Mouse (Mus musculus): ENCODE results near the gene Pnmt. TPM values are rescaled to one million over a fixed set of nuclear protein-coding genes. Genes with fewer than 3 reads are reported as not detected.

The Pnmt gene
- polyA plus RNA-seq, 1 experiment, result not detected

DNA sequence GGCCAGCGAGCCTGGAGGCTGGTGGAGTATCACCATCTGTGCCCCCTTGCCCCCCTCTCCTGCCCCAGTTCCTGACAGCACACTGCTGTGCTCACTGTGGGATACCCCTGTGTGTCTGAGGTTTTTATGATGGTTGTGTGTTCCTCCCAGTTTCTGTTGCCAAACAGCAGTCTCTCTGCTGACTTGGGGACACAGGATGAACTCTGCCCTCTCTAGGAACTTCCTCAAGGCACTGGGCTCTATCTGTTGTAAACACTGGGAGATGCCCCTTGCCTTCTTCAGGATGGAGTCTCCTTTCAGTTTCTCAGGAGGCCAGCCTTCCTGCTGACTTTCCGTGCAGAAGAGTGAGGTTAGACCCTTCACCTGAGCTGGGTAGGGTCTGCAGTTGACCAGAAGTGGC lies 27.9 kb downstream of the Pnmt start:
- TF ChIP-seq CTCF (conservative IDR thresholded peaks at IDR 0.05; ENCODE audit: insufficient read depth, insufficient read length, low read depth, low read length), result no peak
- TF ChIP-seq POLR2A (IDR thresholded peaks at IDR 0.05; ENCODE audit: low read depth, low read length), result no peak
- Histone ChIP-seq H3K4me1 (ENCODE audit: control insufficient read depth, insufficient read depth, low read length) (peaks cover 46% of the 10 kb centered on the region), H3K4me3 (ENCODE audit: insufficient read depth, low read depth, low read length) (peak overlapping the region; percentile 89; the same call in 1 of the 2 replicates), H3K27me3 (replicated peaks; ENCODE audit: control insufficient read depth, insufficient read depth, low read length) (no peaks in the 10 kb centered on the region), H3K36me3 (ENCODE audit: control insufficient read depth, insufficient read depth, low read length) (no peaks in the 10 kb centered on the region), H3K27ac (ENCODE audit: insufficient read depth, low read depth, low read length) (no peak overlapping the region)
- DNase-seq, result peak; percentile 63
- WGBS, result 27% methylated on average over 2 of the region's 2 CpGs

DNA sequence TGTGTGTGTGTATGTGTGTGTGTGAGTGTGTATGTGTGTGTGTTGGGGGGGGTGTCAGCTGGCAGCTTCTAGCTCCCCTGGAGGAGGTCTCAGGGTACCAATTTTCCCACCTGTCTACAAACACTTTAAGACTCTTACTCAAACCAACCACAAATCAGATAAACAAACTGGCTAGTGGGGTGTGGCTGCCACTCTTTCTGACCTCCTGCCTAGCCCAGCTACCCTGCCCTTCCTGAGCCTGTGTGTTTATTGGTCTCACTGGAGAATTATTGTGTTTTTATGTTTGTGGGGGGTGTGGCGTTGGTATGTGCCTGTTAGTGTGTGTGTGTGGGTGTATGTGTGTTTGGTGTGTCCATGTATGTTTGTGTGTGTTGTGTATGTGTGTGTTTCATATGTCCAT lies 30.8 kb downstream of the Pnmt start:
- Histone ChIP-seq H3K4me3 (ENCODE audit: insufficient read depth, low read depth, low read length) (no peak overlapping the region), H3K27ac (ENCODE audit: insufficient read depth, low read depth, low read length) (no peak overlapping the region), H3K4me1 (ENCODE audit: control insufficient read depth, insufficient read depth, low read length) (peaks cover 44% of the 10 kb centered on the region), H3K36me3 (ENCODE audit: control insufficient read depth, insufficient read depth, low read length) (peaks cover 2% of the 10 kb centered on the region; the same call in 1 of the 2 replicates), H3K27me3 (replicated peaks; ENCODE audit: control insufficient read depth, insufficient read depth, low read length) (no peaks in the 10 kb centered on the region)
- no peak for DNase-seq
- WGBS, result 74% methylated on average over 1 of the region's 1 CpGs
- TF ChIP-seq CTCF (conservative IDR thresholded peaks at IDR 0.05; ENCODE audit: insufficient read depth, insufficient read length, low read depth, low read length) (no peak), POLR2A (IDR thresholded peaks at IDR 0.05; ENCODE audit: low read depth, low read length) (no peak)

DNA sequence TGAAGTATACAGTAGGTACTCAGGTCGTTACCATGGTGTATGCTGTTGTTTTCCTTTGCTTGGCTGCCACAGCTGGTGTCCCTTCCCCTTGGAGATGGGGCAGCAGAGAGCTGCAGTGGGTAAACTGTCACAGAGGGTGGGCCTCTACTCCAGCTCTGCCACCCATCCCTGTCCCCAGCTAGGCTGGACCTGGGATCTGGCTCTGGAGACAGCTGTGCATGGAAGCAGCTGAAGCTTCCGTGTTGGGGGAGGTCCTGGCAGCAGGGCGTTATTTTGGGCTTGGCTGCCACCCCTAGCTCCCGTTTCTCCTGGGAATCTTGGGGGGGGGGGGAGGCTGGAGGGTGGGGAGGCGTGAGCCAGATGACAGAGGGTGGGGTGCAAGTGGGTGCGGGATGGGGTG lies 32.0 kb downstream of the Pnmt start:
- Histone ChIP-seq H3K4me1 (ENCODE audit: control insufficient read depth, insufficient read depth, low read length) (peaks cover 44% of the 10 kb centered on the region), H3K36me3 (ENCODE audit: control insufficient read depth, insufficient read depth, low read length) (peaks cover 2% of the 10 kb centered on the region; the same call in 1 of the 2 replicates), H3K4me3 (ENCODE audit: insufficient read depth, low read depth, low read length) (no peak overlapping the region), H3K27me3 (replicated peaks; ENCODE audit: control insufficient read depth, insufficient read depth, low read length) (no peaks in the 10 kb centered on the region), H3K27ac (ENCODE audit: insufficient read depth, low read depth, low read length) (peak overlapping the region; percentile 32; the same call in 1 of the 2 replicates)
- no peak for TF ChIP-seq POLR2A (IDR thresholded peaks at IDR 0.05; ENCODE audit: low read depth, low read length)
- no peak for TF ChIP-seq CTCF (conservative IDR thresholded peaks at IDR 0.05; ENCODE audit: insufficient read depth, insufficient read length, low read depth, low read length)
- WGBS, result 40% methylated on average over 4 of the region's 6 CpGs
- DNase-seq, result no peak

DNA sequence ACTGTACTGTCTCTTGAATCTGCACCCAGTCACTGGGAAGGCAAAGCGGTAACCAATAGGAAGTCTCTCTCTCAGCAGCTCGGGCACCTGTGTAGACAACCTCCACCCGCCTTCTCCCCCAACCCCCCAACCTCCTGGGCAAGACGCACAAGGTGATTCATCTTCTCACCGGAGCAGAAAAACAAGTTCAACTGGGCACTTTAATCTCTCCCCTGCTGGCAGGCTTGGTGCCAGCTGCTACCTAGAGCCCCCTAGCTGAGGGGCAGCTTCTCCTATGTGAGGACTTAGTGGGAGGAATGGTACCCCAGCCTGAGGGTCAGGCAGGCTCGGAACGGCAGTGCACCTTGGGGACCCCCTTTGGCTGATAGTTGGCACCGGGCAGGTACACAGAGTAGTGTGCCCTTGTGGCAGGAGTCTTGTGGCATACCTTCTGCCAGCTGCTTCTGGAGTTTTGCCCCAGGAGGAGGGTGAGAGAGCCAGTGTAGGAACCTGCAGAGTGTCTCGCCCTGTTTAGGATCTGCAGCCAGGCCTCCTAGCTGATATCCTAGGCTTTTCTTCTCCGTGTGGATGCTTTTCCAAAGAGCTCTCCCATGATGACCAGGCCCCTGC lies 32.8 kb downstream of the Pnmt start:
- 35% methylated on average over 10 of the region's 10 CpGs for WGBS
- peaks cover 2% of the 10 kb centered on the region; the same call in 1 of the 2 replicates for H3K36me3 ChIP-seq (ENCODE audit: control insufficient read depth, insufficient read depth, low read length)
- TF ChIP-seq CTCF (conservative IDR thresholded peaks at IDR 0.05; ENCODE audit: insufficient read depth, insufficient read length, low read depth, low read length), result no peak
- no peak for TF ChIP-seq POLR2A (IDR thresholded peaks at IDR 0.05; ENCODE audit: low read depth, low read length)
- no peak overlapping the region for H3K4me3 ChIP-seq (ENCODE audit: insufficient read depth, low read depth, low read length)
- H3K27ac ChIP-seq (ENCODE audit: insufficient read depth, low read depth, low read length), result peak overlapping the region; percentile 81
- peaks cover 42% of the 10 kb centered on the region for H3K4me1 ChIP-seq (ENCODE audit: control insufficient read depth, insufficient read depth, low read length)
- H3K27me3 ChIP-seq (replicated peaks; ENCODE audit: control insufficient read depth, insufficient read depth, low read length), result no peaks in the 10 kb centered on the region
- DNase-seq, result peak; percentile 87

DNA sequence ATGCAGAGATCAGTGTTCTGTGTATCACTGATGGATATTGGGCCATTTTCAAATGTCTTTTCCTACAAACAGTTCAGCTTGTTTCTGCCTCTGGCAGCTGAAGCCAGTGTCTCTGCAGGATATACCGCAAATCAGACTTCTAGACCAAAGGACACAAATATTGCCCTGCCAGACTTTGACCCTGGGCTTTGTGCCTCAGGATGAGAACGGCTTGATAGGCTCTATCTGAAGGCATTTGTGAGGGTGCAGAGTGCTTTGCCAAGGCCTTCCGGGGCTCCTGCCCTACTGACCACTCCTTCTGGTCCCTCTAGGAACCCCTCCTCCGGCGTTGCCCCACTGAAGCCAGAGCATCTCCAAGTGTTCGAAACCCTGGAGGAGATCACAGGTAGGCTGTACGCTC lies 40.3 kb downstream of the Pnmt start:
- no peak overlapping the region for H3K4me3 ChIP-seq (ENCODE audit: insufficient read depth, low read depth, low read length)
- 70% methylated on average over 7 of the region's 7 CpGs for WGBS
- TF ChIP-seq CTCF (conservative IDR thresholded peaks at IDR 0.05; ENCODE audit: insufficient read depth, insufficient read length, low read depth, low read length), result no peak
- TF ChIP-seq POLR2A (IDR thresholded peaks at IDR 0.05; ENCODE audit: low read depth, low read length), result no peak
- H3K4me1 ChIP-seq (ENCODE audit: control insufficient read depth, insufficient read depth, low read length), result peaks cover 5% of the 10 kb centered on the region; the same call in 1 of the 2 replicates
- peak; percentile 84 for DNase-seq
- H3K36me3 ChIP-seq (ENCODE audit: control insufficient read depth, insufficient read depth, low read length), result peaks cover 5% of the 10 kb centered on the region
- H3K27me3 ChIP-seq (replicated peaks; ENCODE audit: control insufficient read depth, insufficient read depth, low read length), result no peaks in the 10 kb centered on the region
- H3K27ac ChIP-seq (ENCODE audit: insufficient read depth, low read depth, low read length), result peak overlapping the region; percentile 48; the same call in 1 of the 2 replicates

DNA sequence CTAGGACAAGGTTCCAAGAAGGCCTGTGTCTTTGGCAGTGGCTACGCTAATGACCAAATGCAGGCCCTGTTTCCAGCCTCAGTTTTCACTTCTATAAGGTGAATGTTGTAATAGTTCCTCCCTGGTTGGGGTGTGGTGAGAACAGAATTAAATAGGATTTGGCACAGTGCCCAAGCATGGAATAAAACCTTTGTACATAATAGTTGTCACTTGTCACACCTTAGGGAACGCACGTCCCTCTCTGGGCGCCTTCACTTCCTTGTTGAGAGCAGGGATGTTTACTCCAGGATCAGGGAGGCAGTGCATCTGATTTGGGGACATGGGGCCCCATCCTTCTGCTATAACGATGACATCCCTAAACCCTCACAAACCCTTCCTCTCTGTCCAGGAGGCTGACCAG lies 42.2 kb downstream of the Pnmt start:
- Histone ChIP-seq H3K36me3 (ENCODE audit: control insufficient read depth, insufficient read depth, low read length) (peaks cover 6% of the 10 kb centered on the region), H3K27ac (ENCODE audit: insufficient read depth, low read depth, low read length) (no peak overlapping the region), H3K4me1 (ENCODE audit: control insufficient read depth, insufficient read depth, low read length) (peaks cover 5% of the 10 kb centered on the region; the same call in 1 of the 2 replicates), H3K27me3 (replicated peaks; ENCODE audit: control insufficient read depth, insufficient read depth, low read length) (no peaks in the 10 kb centered on the region), H3K4me3 (ENCODE audit: insufficient read depth, low read depth, low read length) (no peak overlapping the region)
- TF ChIP-seq POLR2A (IDR thresholded peaks at IDR 0.05; ENCODE audit: low read depth, low read length) (no peak), CTCF (conservative IDR thresholded peaks at IDR 0.05; ENCODE audit: insufficient read depth, insufficient read length, low read depth, low read length) (no peak)
- WGBS, result 79% methylated on average over 5 of the region's 5 CpGs
- DNase-seq, result no peak

DNA sequence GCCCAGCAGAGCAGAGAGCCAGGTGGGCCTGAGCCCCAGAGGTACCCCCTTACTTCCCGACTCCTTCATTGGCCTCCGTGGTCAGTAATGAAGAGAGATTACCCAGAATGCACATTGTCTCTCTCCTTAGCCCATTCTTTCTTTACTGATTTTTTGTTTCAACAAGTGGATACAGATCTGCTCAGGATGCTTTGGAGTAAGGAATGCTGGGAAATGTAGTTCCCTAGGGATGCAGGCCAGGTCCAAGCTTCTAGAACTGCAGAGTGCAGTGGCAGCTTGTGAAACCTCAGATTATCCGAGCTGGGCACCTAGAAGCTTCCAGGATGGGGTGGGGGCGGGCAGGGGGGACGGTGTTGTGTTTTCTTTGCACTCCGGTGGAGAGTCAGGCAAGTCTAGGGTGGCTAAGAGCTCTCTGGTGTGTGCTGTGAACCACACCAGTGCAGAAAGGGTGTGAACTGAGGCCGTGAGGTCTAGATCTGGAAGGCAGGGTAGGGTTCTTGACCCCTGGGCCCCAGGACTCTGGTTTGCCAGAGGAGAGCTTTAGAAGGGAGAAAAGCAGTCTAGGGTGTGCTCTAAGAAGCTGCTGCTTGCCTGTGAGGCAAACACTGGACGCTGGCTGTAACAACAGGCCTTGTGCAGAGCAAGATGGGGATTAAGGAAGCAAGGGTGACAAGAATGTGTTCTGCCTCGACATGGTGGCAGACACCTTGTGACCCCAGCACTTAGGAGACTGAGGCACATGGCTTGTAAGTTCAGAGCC lies 45.7 kb downstream of the Pnmt start:
- no peak for TF ChIP-seq CTCF (conservative IDR thresholded peaks at IDR 0.05; ENCODE audit: insufficient read depth, insufficient read length, low read depth, low read length)
- TF ChIP-seq POLR2A (IDR thresholded peaks at IDR 0.05; ENCODE audit: low read depth, low read length), result no peak
- peaks cover 4% of the 10 kb centered on the region for H3K36me3 ChIP-seq (ENCODE audit: control insufficient read depth, insufficient read depth, low read length)
- WGBS, result 83% methylated on average over 9 of the region's 9 CpGs

More for the DNA sequence above, 45.7 kb downstream of the Pnmt start:
- DNase-seq, result no peak
- no peak overlapping the region for H3K4me3 ChIP-seq (ENCODE audit: insufficient read depth, low read depth, low read length)
- no peaks in the 10 kb centered on the region; the same call in 1 of the 2 replicates for H3K4me1 ChIP-seq (ENCODE audit: control insufficient read depth, insufficient read depth, low read length)
- H3K27me3 ChIP-seq (replicated peaks; ENCODE audit: control insufficient read depth, insufficient read depth, low read length), result no peaks in the 10 kb centered on the region
- H3K27ac ChIP-seq (ENCODE audit: insufficient read depth, low read depth, low read length), result no peak overlapping the region
